Mouse (Mus musculus) embryo, embryonic 10.5 days (tissue): ENCODE measurements around the gene Dguok.

Experiments used
- DNase-seq: peaks from one replicate; pipeline ENCODE4 v3.0.0-alpha.2; 2015; ENCODE audit warnings: low spot score

Gene Dguok

GRCm38 (mm10) chr6:83432966-83433365 is 73.8 kb downstream of the Dguok start:
- DNase-seq: no peak
